Mouse (Mus musculus) MEL (cell line): Measurements from ENCODE around the gene Cend1.
A peak's percentile ranks its signal among the peaks of the same experiment; 100 is the strongest.

Experiments
- CTCF ChIP-seq, 3 experiments: IDR thresholded peaks in 2 of 3; conservative IDR thresholded peaks in 1 of 3; 2 replicates each; pipeline ENCODE4 v1.5.1; 2011 to 2012; ENCODE audit warnings: low read length in 3 of 3, low read depth in 2 of 3, mild to moderate bottlenecking in 2 of 3, improper control_type of control experiment in 1 of 3, inconsistent platforms in 1 of 3, mixed read lengths in 1 of 3, moderate library complexity in 1 of 3; ENCODE audit not compliant: control insufficient read depth in 1 of 3, insufficient read depth in 1 of 3, poor library complexity in 1 of 3, severe bottlenecking in 1 of 3
- EP300 ChIP-seq, 2 experiments: IDR thresholded peaks; 2 replicates each; pipeline ENCODE4 v1.6.1; 2011; ENCODE audit warnings: improper control_type of control experiment in 2 of 2, low read length in 2 of 2, low read depth in 1 of 2, mild to moderate bottlenecking in 1 of 2
- MAFK ChIP-seq: IDR thresholded peaks from 2 replicates; pipeline ENCODE4 v1.6.1; 2011; ENCODE audit warnings: low read depth, mild to moderate bottlenecking, low read length, improper control_type of control experiment, borderline replicate concordance
- MAX ChIP-seq: IDR thresholded peaks from 2 replicates; pipeline ENCODE4 v1.6.1; 2011; ENCODE audit warnings: low read length, improper control_type of control experiment
- POLR2A ChIP-seq, 2 experiments: IDR thresholded peaks; 2 replicates each; pipeline ENCODE4 v1.6.1; 2011 to 2012; ENCODE audit warnings: low read length in 2 of 2, mild to moderate bottlenecking in 2 of 2, control low read depth in 1 of 2, improper control_type of control experiment in 1 of 2, low read depth in 1 of 2, moderate library complexity in 1 of 2; ENCODE audit not compliant: control insufficient read depth in 1 of 2, insufficient read depth in 1 of 2, poor library complexity in 1 of 2
- RAD21 ChIP-seq: IDR thresholded peaks from 2 replicates; pipeline ENCODE4 v1.6.1; 2011; ENCODE audit warnings: mild to moderate bottlenecking, low read depth, low read length, improper control_type of control experiment
- TBP ChIP-seq: IDR thresholded peaks from 2 replicates; pipeline ENCODE4 v1.8.0; 2011; ENCODE audit warnings: low read depth, low read length, improper control_type of control experiment
- USF2 ChIP-seq, 2 experiments: IDR thresholded peaks; 2 replicates each; pipeline ENCODE4 v1.6.1; 2011 to 2012; ENCODE audit warnings: improper control_type of control experiment in 2 of 2, low read length in 2 of 2, borderline replicate concordance in 1 of 2, inconsistent platforms in 1 of 2, low read depth in 1 of 2, mild to moderate bottlenecking in 1 of 2; ENCODE audit not compliant: insufficient read depth in 1 of 2

GRCm38 (mm10) chr7:141440613-141441012 is 11.3 kb upstream of the Cend1 start:
- no peak for TF ChIP-seq EP300 (IDR thresholded peaks at IDR 0.05; ENCODE audit: low read depth in 1 of 2, low read length in 2 of 2)
- TF ChIP-seq CTCF (IDR thresholded peaks at IDR 0.05 in 2 of 3, conservative IDR thresholded peaks at IDR 0.05 in 1 of 3; ENCODE audit: control insufficient read depth in 1 of 3, insufficient read depth in 1 of 3, low read depth in 2 of 3, low read length in 3 of 3, poor library complexity in 1 of 3, severe bottlenecking in 1 of 3): peak; percentile 79 to 82 (median 80)
- no peak for TF ChIP-seq POLR2A (IDR thresholded peaks at IDR 0.05; ENCODE audit: control insufficient read depth in 1 of 2, insufficient read depth in 1 of 2, low read depth in 1 of 2, low read length in 2 of 2, poor library complexity in 1 of 2)
- TF ChIP-seq MAX: no peak
- TF ChIP-seq MAFK: no peak
- TF ChIP-seq TBP: no peak
- TF ChIP-seq RAD21: peak; percentile 46
- no peak for TF ChIP-seq USF2 (IDR thresholded peaks at IDR 0.05; ENCODE audit: borderline replicate concordance in 1 of 2, insufficient read depth in 1 of 2, low read depth in 1 of 2, low read length in 2 of 2)
